Mouse (Mus musculus): Measurements from ENCODE around the gene Mdk.

GRCm38 (mm10) chr2:91953825-91954224, 21.7 kb upstream of the Mdk start:
- TF ChIP-seq CTCF (IDR thresholded peaks at IDR 0.05; ENCODE audit: extremely low read depth, insufficient read depth, insufficient read length, insufficient replicate concordance) (no peak), POLR2A (IDR thresholded peaks at IDR 0.05; ENCODE audit: low read depth, low read length) (no peak)
